Mouse (Mus musculus) left cerebral cortex, postnatal 14 days (tissue): ENCODE measurements around the gene Rcc2. TPM values are rescaled to one million over a fixed set of nuclear protein-coding genes. Genes with fewer than 3 reads are reported as not detected.
A peak's percentile ranks its signal among the peaks of the same experiment; 100 is the strongest.

Experiments used
- DNase-seq, 2 experiments: peaks; one replicate each; pipeline ENCODE4 v3.0.0; 2021 to 2022; ENCODE audit warnings: low spot score in 2 of 2, mixed read lengths in 1 of 2
- intact Hi-C: fragments of 180-260 bp; cut with DNase I; formaldehyde crosslinking; loops from one replicate; pipeline ENCODE4 v1.15.1; 2025
- total RNA-seq, 2 experiments: library from RNA; stranded (reverse); gene quantifications; 2 replicates each; pipeline ENCODE4 v1.2.3; 2021

The Rcc2 gene
- total RNA-seq, 2 experiments from 2014 or later, result 67.2 to 69.5 TPM

- no peak for DNase-seq
- intact Hi-C loops, result loop anchor here (5.0 kb wide), 1 partner anchor 129 kb away; the partner anchor contains the start of gene Padi3
These were observed 16.7 kb upstream of the Rcc2 start for GRCm38 (mm10) chr4:140683608-140684007.

- DNase-seq, result no peak
- intact Hi-C loops, result loop anchor here (5.0 kb wide), 1 partner anchor 128 kb away; the partner anchor contains the start of gene Padi3
These were observed 16.0 kb upstream of the Rcc2 start for GRCm38 (mm10) chr4:140684141-140684871.

- DNase-seq, result no peak
- intact Hi-C loops, result loop anchor here (5.0 kb wide), 1 partner anchor 127 kb away; the partner anchor contains the start of gene Padi3
These were observed 15.4 kb upstream of the Rcc2 start for GRCm38 (mm10) chr4:140684881-140685303.

- intact Hi-C loops, result no loop called here
- no peak for DNase-seq
These were observed 12.1 kb upstream of the Rcc2 start for GRCm38 (mm10) chr4:140688044-140688825.

GRCm38 (mm10) chr4:140688826-140689425 is 11.4 kb upstream of the Rcc2 start:
- intact Hi-C loops, result no loop called here
- no peak for DNase-seq

- intact Hi-C loops, result no loop called here
- no peak for DNase-seq
These were observed 10.3 kb upstream of the Rcc2 start for GRCm38 (mm10) chr4:140689873-140690655.

- DNase-seq, result no peak
- intact Hi-C loops, result no loop called here
These were observed 8.9 kb upstream of the Rcc2 start for GRCm38 (mm10) chr4:140691481-140691880.

GRCm38 (mm10) chr4:140693513-140693912 is 6.8 kb upstream of the Rcc2 start:
- DNase-seq, result no peak
- intact Hi-C loops, result no loop called here

GRCm38 (mm10) chr4:140694551-140695060 is 5.7 kb upstream of the Rcc2 start:
- intact Hi-C loops, result no loop called here
- no peak for DNase-seq

GRCm38 (mm10) chr4:140695146-140695545 is 5.2 kb upstream of the Rcc2 start:
- DNase-seq, result no peak
- intact Hi-C loops, result no loop called here

- intact Hi-C loops, result no loop called here
- DNase-seq, result no peak
These were observed 4.4 kb upstream of the Rcc2 start for GRCm38 (mm10) chr4:140695675-140696585.

GRCm38 (mm10) chr4:140699441-140700127 is 757 bp upstream of the Rcc2 start:
- intact Hi-C loops, result no loop called here
- peak; percentile 69 to 81 for DNase-seq

GRCm38 (mm10) chr4:140701049-140701715 is 841 bp downstream of the Rcc2 start:
- DNase-seq, result peak; percentile 79
- intact Hi-C loops, result no loop called here

- intact Hi-C loops, result no loop called here
- DNase-seq, result no peak
These were observed 1.6 kb downstream of the Rcc2 start for GRCm38 (mm10) chr4:140701716-140702561.

- peak; percentile 62 to 78 for DNase-seq
- intact Hi-C loops, result no loop called here
These were observed 2.4 kb downstream of the Rcc2 start for GRCm38 (mm10) chr4:140702611-140703327.

- intact Hi-C loops, result no loop called here
- no peak for DNase-seq
These were observed 3.3 kb downstream of the Rcc2 start for GRCm38 (mm10) chr4:140703636-140704035.
